Mouse (Mus musculus) gonadal fat pad, adult 2 months (tissue): ENCODE data around the gene Prss48. TPM values are rescaled to one million over a fixed set of nuclear protein-coding genes. Genes with fewer than 3 reads are reported as not detected.

Source experiments
- DNase-seq: peaks from one replicate; pipeline ENCODE4 v3.0.0-alpha.2; 2012; ENCODE audit warnings: low read depth
- polyA plus RNA-seq: library from polyadenylated mRNA; depleted of rRNA; stranded (reverse); fragments of >200 nt; gene quantifications from 2 replicates; pipeline ENCODE4 v1.2.3, GENCODE M21; 2012; rRNA removed

Prss48 gene
- polyA plus RNA-seq, 1 experiment, result 0.12 TPM

- DNase-seq, result no peak
Measured at GRCm38 (mm10) chr3:85950914-85951313, 51.4 kb downstream of the Prss48 start.

Other genes starting within 250 kb of the Prss48 start
- gene Fam160a1, start 185.2 kb downstream of the Prss48 start, polyA plus RNA-seq, result 14.4 and 15.6 TPM in 2 replicates
- 1.6 and 1.8 TPM in 2 replicates for gene Glt28d2, start 115.0 kb downstream of the Prss48 start, polyA plus RNA-seq
- gene Gm37240, start 115.0 kb downstream of the Prss48 start, polyA plus RNA-seq, result 6.2 and 10.9 TPM in 2 replicates
- 40.7 and 52.7 TPM in 2 replicates for gene Sh3d19, start 31.4 kb downstream of the Prss48 start, polyA plus RNA-seq
- 415 and 444 TPM in 2 replicates for gene Rps3a1, start 140.2 kb upstream of the Prss48 start, polyA plus RNA-seq
- gene Lrba, start 222.2 kb upstream of the Prss48 start, polyA plus RNA-seq, result 17.8 and 22.0 TPM in 2 replicates